Mouse (Mus musculus): ENCODE measurements around the gene AC129217.1. TPM values are rescaled to one million over a fixed set of nuclear protein-coding genes. Genes with fewer than 3 reads are reported as not detected.

The AC129217.1 gene
- polyA plus RNA-seq, 1 experiment from 2014 or later, result not detected

- H3K4me3 ChIP-seq (ENCODE audit: low read depth, low read length), result no peak overlapping the region
- 74% methylated on average over 3 of the region's 3 CpGs for WGBS
- no peak for ATAC-seq
- no peak overlapping the region for H3K9ac ChIP-seq (ENCODE audit: low read depth, low read length)
- H3K9me3 ChIP-seq (ENCODE audit: control insufficient read depth), result no peaks in the 10 kb centered on the region
- H3K36me3 ChIP-seq (ENCODE audit: control insufficient read depth, insufficient read depth), result peaks cover 21% of the 10 kb centered on the region
- no peak overlapping the region for H3K4me2 ChIP-seq (replicated peaks; ENCODE audit: low read depth)
- H3K4me1 ChIP-seq (replicated peaks; ENCODE audit: control insufficient read depth, insufficient read depth, low read length), result peaks cover 1% of the 10 kb centered on the region; the same call in 1 of the 2 replicates
- no peak for TF ChIP-seq CTCF (IDR thresholded peaks at IDR 0.05; ENCODE audit: low read depth)
- H3K27ac ChIP-seq (ENCODE audit: low read depth, low read length), result no peak overlapping the region
- no peaks in the 10 kb centered on the region for H3K27me3 ChIP-seq (replicated peaks; ENCODE audit: control insufficient read depth, insufficient read depth, low read length)
Observed at GRCm38 (mm10) chr19:8817001-8817400, 12.6 kb upstream of the AC129217.1 start.

- ATAC-seq, result no peak
- TF ChIP-seq CTCF (IDR thresholded peaks at IDR 0.05; ENCODE audit: low read depth), result no peak
- peak overlapping the region; percentile 97 for H3K4me3 ChIP-seq (ENCODE audit: low read depth, low read length)
Observed at GRCm38 (mm10) chr19:8818301-8818798, 11.2 kb upstream of the AC129217.1 start.

GRCm38 (mm10) chr19:8818801-8819595 lies 10.6 kb upstream of the AC129217.1 start, which contains the start of gene Ttc9c:
Gene Ttc9c (minus strand): TSS chr19:8819333.
- Histone ChIP-seq H3K4me3 (ENCODE audit: low read depth, low read length) (peak within 1 kb of the TSS; percentile 97), H3K4me1 (replicated peaks; ENCODE audit: control insufficient read depth, insufficient read depth, low read length) (peaks cover 5% of the 10 kb centered on the region; the same call in 1 of the 2 replicates), H3K27ac (ENCODE audit: low read depth, low read length) (peak within 1 kb of the TSS; percentile 95), H3K27me3 (replicated peaks; ENCODE audit: control insufficient read depth, insufficient read depth, low read length) (no peaks in the 10 kb centered on the region), H3K4me2 (replicated peaks; ENCODE audit: low read depth) (peak within 1 kb of the TSS; percentile 80), H3K36me3 (ENCODE audit: control insufficient read depth, insufficient read depth) (peaks cover 14% of the 10 kb centered on the region), H3K9ac (ENCODE audit: low read depth, low read length) (peak within 1 kb of the TSS; percentile 97), H3K9me3 (ENCODE audit: control insufficient read depth) (no peaks in the 10 kb centered on the region)
- no peak for TF ChIP-seq CTCF (IDR thresholded peaks at IDR 0.05; ENCODE audit: low read depth)
- peak; percentile 92 for ATAC-seq
- under 1% methylated on average over 33 of the region's 33 CpGs for WGBS

More at GRCm38 (mm10) chr19:8818301-8818798, 11.2 kb upstream of the AC129217.1 start:
- peak overlapping the region; percentile 52 for H3K9ac ChIP-seq (ENCODE audit: low read depth, low read length)
- peaks cover 14% of the 10 kb centered on the region for H3K36me3 ChIP-seq (ENCODE audit: control insufficient read depth, insufficient read depth)
- H3K27ac ChIP-seq (ENCODE audit: low read depth, low read length), result peak overlapping the region; percentile 86
- H3K4me2 ChIP-seq (replicated peaks; ENCODE audit: low read depth), result peak overlapping the region; percentile 80
- peaks cover 5% of the 10 kb centered on the region; the same call in 1 of the 2 replicates for H3K4me1 ChIP-seq (replicated peaks; ENCODE audit: control insufficient read depth, insufficient read depth, low read length)
- 14% methylated on average over 14 of the region's 14 CpGs for WGBS
- no peaks in the 10 kb centered on the region for H3K9me3 ChIP-seq (ENCODE audit: control insufficient read depth)
- H3K27me3 ChIP-seq (replicated peaks; ENCODE audit: control insufficient read depth, insufficient read depth, low read length), result no peaks in the 10 kb centered on the region

- ATAC-seq, result peak; percentile 95
- under 1% methylated on average over 80 of the region's 83 CpGs for WGBS
Observed at GRCm38 (mm10) chr19:8819596-8820423, 9.8 kb upstream of the AC129217.1 start, which contains the start of gene Hnrnpul2. Gene Hnrnpul2 (plus strand): TSS chr19:8820010.

GRCm38 (mm10) chr19:8820424-8820956 lies 9.1 kb upstream of the AC129217.1 start:
- Histone ChIP-seq H3K27ac (ENCODE audit: low read depth, low read length) (peak overlapping the region; percentile 95), H3K4me3 (ENCODE audit: low read depth, low read length) (peak overlapping the region; percentile 97), H3K9ac (ENCODE audit: low read depth, low read length) (peak overlapping the region; percentile 97), H3K27me3 (replicated peaks; ENCODE audit: control insufficient read depth, insufficient read depth, low read length) (no peaks in the 10 kb centered on the region), H3K4me1 (replicated peaks; ENCODE audit: control insufficient read depth, insufficient read depth, low read length) (peaks cover 5% of the 10 kb centered on the region; the same call in 1 of the 2 replicates), H3K9me3 (ENCODE audit: control insufficient read depth) (no peaks in the 10 kb centered on the region), H3K36me3 (ENCODE audit: control insufficient read depth, insufficient read depth) (peaks cover 25% of the 10 kb centered on the region), H3K4me2 (replicated peaks; ENCODE audit: low read depth) (peak overlapping the region; percentile 80)
- TF ChIP-seq CTCF (IDR thresholded peaks at IDR 0.05; ENCODE audit: low read depth), result no peak
- peak; percentile 7 for ATAC-seq
- under 1% methylated on average over 48 of the region's 48 CpGs for WGBS

More at GRCm38 (mm10) chr19:8819596-8820423, 9.8 kb upstream of the AC129217.1 start, which contains the start of gene Hnrnpul2:
- Histone ChIP-seq H3K9ac (ENCODE audit: low read depth, low read length) (peak within 1 kb of the TSS; percentile 97), H3K4me3 (ENCODE audit: low read depth, low read length) (peak within 1 kb of the TSS; percentile 97), H3K27me3 (replicated peaks; ENCODE audit: control insufficient read depth, insufficient read depth, low read length) (no peaks in the 10 kb centered on the region), H3K27ac (ENCODE audit: low read depth, low read length) (peak within 1 kb of the TSS; percentile 95), H3K4me1 (replicated peaks; ENCODE audit: control insufficient read depth, insufficient read depth, low read length) (peaks cover 5% of the 10 kb centered on the region; the same call in 1 of the 2 replicates), H3K4me2 (replicated peaks; ENCODE audit: low read depth) (peak within 1 kb of the TSS; percentile 80), H3K9me3 (ENCODE audit: control insufficient read depth) (no peaks in the 10 kb centered on the region), H3K36me3 (ENCODE audit: control insufficient read depth, insufficient read depth) (peaks cover 19% of the 10 kb centered on the region)
- no peak for TF ChIP-seq CTCF (IDR thresholded peaks at IDR 0.05; ENCODE audit: low read depth)

Measured in intestine, postnatal 0 days (tissue).